Mouse (Mus musculus): ENCODE measurements around the gene Gm20388. TPM values are rescaled to one million over a fixed set of nuclear protein-coding genes. Genes with fewer than 3 reads are reported as not detected.

Gm20388 gene
- polyA plus RNA-seq, 1 experiment: not detected

GRCm38 (mm10) chr8:121729323-121729722 is 1818.7 kb downstream of the Gm20388 start, which contains the start of gene Jph3:
Gene Jph3, plus strand, starts transcription at chr8:121729623.
- 11% methylated on average over 12 of the region's 12 CpGs for WGBS
- TF ChIP-seq CTCF (IDR thresholded peaks at IDR 0.05; ENCODE audit: insufficient read depth, low read depth, low read length) (no peak), POLR2A (IDR thresholded peaks at IDR 0.05; ENCODE audit: insufficient read depth, low read depth, low read length) (no peak)
- H3K4me3 ChIP-seq (ENCODE audit: insufficient read depth, low read depth, low read length): peak within 1 kb of the TSS; percentile 97
- H3K27ac ChIP-seq (ENCODE audit: insufficient read depth, low read depth, low read length): peak within 1 kb of the TSS; percentile 93
- peaks cover 26% of the 10 kb centered on the region for H3K4me1 ChIP-seq (ENCODE audit: control insufficient read depth, insufficient read depth, low read length)

GRCm38 (mm10) chr8:121729754-121730153 is 1819.1 kb downstream of the Gm20388 start:
- Histone ChIP-seq H3K4me3 (ENCODE audit: insufficient read depth, low read depth, low read length) (peak overlapping the region; percentile 97), H3K27ac (ENCODE audit: insufficient read depth, low read depth, low read length) (no peak overlapping the region), H3K4me1 (ENCODE audit: control insufficient read depth, insufficient read depth, low read length) (peaks cover 28% of the 10 kb centered on the region)
- 12% methylated on average over 53 of the region's 54 CpGs for WGBS
- TF ChIP-seq CTCF (IDR thresholded peaks at IDR 0.05; ENCODE audit: insufficient read depth, low read depth, low read length) (no peak), POLR2A (IDR thresholded peaks at IDR 0.05; ENCODE audit: insufficient read depth, low read depth, low read length) (no peak)

DNA sequence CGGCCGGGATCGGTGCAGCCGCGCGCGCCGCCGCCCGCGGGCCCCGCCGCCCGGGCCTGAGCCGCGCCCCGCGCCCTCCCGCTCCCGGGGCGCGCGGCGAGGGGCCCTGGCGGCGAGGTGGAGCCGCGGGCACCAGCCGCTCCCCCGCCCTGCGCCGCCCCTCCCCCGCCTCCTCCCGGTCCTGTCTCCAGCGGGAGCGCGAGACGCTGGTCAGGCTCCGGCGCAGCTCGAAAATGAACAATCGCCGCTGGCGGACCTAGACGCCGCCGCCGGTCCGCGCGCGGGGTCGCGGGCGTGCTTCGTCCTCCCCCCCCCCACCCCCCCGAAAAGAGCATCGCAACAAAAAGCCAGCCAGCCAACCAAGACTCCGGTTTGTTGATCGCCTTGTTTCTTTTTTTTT is 1819.5 kb downstream of the Gm20388 start:
- 14% methylated on average over 59 of the region's 60 CpGs for WGBS
- peak overlapping the region; percentile 97 for H3K4me3 ChIP-seq (ENCODE audit: insufficient read depth, low read depth, low read length)
- H3K27ac ChIP-seq (ENCODE audit: insufficient read depth, low read depth, low read length): peak overlapping the region; percentile 93; the same call in 1 of the 2 replicates
- TF ChIP-seq CTCF (IDR thresholded peaks at IDR 0.05; ENCODE audit: insufficient read depth, low read depth, low read length): no peak
- TF ChIP-seq POLR2A (IDR thresholded peaks at IDR 0.05; ENCODE audit: insufficient read depth, low read depth, low read length): no peak
- peaks cover 28% of the 10 kb centered on the region for H3K4me1 ChIP-seq (ENCODE audit: control insufficient read depth, insufficient read depth, low read length)

DNA sequence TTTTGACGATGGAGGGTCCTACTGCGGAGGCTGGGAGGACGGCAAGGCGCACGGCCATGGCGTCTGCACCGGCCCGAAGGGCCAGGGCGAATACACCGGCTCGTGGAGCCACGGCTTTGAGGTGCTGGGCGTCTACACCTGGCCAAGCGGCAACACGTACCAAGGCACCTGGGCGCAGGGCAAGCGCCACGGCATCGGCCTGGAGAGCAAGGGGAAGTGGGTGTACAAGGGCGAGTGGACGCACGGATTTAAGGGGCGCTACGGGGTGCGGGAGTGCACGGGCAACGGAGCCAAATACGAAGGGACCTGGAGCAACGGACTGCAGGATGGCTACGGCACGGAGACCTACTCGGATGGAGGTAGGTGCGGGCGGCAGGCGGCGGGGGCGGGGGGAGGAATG is 1820.0 kb downstream of the Gm20388 start:
- TF ChIP-seq POLR2A (IDR thresholded peaks at IDR 0.05; ENCODE audit: insufficient read depth, low read depth, low read length): no peak
- no peak for TF ChIP-seq CTCF (IDR thresholded peaks at IDR 0.05; ENCODE audit: insufficient read depth, low read depth, low read length)
- WGBS: under 1% methylated on average over 37 of the region's 37 CpGs
- H3K27ac ChIP-seq (ENCODE audit: insufficient read depth, low read depth, low read length): peak overlapping the region; percentile 93
- peaks cover 31% of the 10 kb centered on the region for H3K4me1 ChIP-seq (ENCODE audit: control insufficient read depth, insufficient read depth, low read length)
- peak overlapping the region; percentile 97 for H3K4me3 ChIP-seq (ENCODE audit: insufficient read depth, low read depth, low read length)

- peak overlapping the region; percentile 97 for H3K4me3 ChIP-seq (ENCODE audit: insufficient read depth, low read depth, low read length)
- 0% methylated on average over 11 of the region's 11 CpGs for WGBS
These were observed 1820.4 kb downstream of the Gm20388 start for GRCm38 (mm10) chr8:121731060-121731459.

DNA sequence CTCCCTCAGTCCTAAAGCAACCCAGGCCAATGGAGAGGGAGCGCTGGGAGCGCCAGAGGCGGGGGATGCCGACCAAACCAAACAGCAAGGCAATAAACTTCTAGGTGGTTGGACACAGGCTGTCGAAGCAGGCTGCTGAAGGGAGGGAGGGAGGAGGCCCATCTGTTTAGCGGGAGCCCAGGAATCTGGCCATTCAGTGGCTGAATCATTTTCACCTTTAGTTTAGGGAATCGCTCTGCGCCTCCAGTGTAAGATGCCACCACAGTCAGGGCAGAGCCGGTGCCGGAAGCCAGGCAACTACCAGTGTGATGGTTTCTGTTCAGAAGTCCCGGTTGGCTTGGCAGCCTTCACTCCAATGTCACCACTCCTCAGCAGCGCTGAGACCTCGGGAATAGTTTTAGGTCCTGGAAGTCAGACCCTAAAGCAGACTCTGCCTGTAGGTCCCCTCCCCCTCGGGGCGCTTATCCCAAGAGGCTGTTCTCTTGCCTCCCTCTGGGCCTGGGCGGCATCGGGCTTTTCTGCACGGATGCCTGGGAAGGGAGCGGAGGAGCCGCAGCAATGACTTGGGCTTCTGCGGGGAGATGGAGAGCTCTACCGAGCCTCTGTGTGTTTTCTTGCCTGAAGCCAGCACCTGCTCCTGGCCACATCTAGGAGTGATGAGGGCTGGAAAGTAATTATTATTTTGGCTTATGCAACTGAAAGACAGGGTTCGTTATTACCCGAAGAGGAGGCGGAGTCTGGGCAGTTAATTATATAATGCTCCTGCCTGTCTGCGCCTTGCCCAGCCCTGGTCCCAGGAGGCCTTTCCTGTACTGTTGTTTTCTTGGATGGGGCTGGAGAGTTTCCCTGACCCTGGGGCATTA is 1821.1 kb downstream of the Gm20388 start:
- Histone ChIP-seq H3K27ac (ENCODE audit: insufficient read depth, low read depth, low read length) (peak overlapping the region; percentile 80), H3K4me1 (ENCODE audit: control insufficient read depth, insufficient read depth, low read length) (peaks cover 37% of the 10 kb centered on the region), H3K4me3 (ENCODE audit: insufficient read depth, low read depth, low read length) (peak overlapping the region; percentile 97)
- WGBS: 3% methylated on average over 26 of the region's 26 CpGs
- TF ChIP-seq CTCF (IDR thresholded peaks at IDR 0.05; ENCODE audit: insufficient read depth, low read depth, low read length): no peak
- TF ChIP-seq POLR2A (IDR thresholded peaks at IDR 0.05; ENCODE audit: insufficient read depth, low read depth, low read length): no peak

More at GRCm38 (mm10) chr8:121731060-121731459, 1820.4 kb downstream of the Gm20388 start:
- TF ChIP-seq CTCF (IDR thresholded peaks at IDR 0.05; ENCODE audit: insufficient read depth, low read depth, low read length): no peak
- TF ChIP-seq POLR2A (IDR thresholded peaks at IDR 0.05; ENCODE audit: insufficient read depth, low read depth, low read length): no peak
- peaks cover 32% of the 10 kb centered on the region for H3K4me1 ChIP-seq (ENCODE audit: control insufficient read depth, insufficient read depth, low read length)
- peak overlapping the region; percentile 80 for H3K27ac ChIP-seq (ENCODE audit: insufficient read depth, low read depth, low read length)

DNA sequence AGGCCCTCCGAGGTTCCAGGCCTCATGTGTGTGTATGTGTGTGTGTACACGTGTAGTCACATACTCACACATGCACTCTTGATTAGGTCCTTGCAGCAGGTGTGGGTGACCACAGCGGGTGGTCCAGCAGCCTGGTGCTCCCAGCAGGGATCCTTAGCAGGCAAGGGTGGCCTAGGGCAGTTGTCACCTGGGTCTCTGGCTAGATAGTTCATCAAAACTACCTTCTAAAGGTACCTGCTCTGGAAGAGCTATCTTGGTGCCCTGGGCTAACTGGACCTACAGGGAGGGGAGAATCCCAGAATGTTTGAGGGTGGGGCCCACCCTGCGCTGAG is 1821.7 kb downstream of the Gm20388 start:
- peak overlapping the region; percentile 80 for H3K27ac ChIP-seq (ENCODE audit: insufficient read depth, low read depth, low read length)
- no peak for TF ChIP-seq CTCF (IDR thresholded peaks at IDR 0.05; ENCODE audit: insufficient read depth, low read depth, low read length)
- WGBS: 31% methylated on average over 4 of the region's 4 CpGs
- peak overlapping the region; percentile 97 for H3K4me3 ChIP-seq (ENCODE audit: insufficient read depth, low read depth, low read length)
- peaks cover 38% of the 10 kb centered on the region for H3K4me1 ChIP-seq (ENCODE audit: control insufficient read depth, insufficient read depth, low read length)

DNA sequence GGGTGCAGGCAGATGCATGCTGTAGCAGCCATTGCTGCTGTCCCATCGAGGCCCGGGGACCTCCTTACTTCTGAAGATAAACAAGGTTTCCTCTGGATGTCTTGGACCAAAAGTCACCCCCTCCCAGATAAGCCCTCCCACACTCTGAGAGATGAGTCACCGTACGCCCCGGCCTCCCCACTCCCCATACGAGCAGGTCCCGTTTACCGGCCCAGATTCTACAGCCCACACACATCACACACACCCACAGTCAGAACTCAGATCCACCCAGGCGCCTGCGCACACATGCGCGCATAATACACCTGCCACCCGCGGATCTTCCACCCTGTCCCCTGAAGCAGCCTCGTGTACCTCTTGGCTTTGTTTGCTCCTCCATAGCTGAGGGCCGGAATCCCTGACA is 1823.6 kb downstream of the Gm20388 start:
- Histone ChIP-seq H3K4me3 (ENCODE audit: insufficient read depth, low read depth, low read length) (no peak overlapping the region), H3K4me1 (ENCODE audit: control insufficient read depth, insufficient read depth, low read length) (peaks cover 49% of the 10 kb centered on the region), H3K27ac (ENCODE audit: insufficient read depth, low read depth, low read length) (peak overlapping the region; percentile 29; the same call in 1 of the 2 replicates)
- TF ChIP-seq CTCF (IDR thresholded peaks at IDR 0.05; ENCODE audit: insufficient read depth, low read depth, low read length) (no peak), POLR2A (IDR thresholded peaks at IDR 0.05; ENCODE audit: insufficient read depth, low read depth, low read length) (no peak)
- WGBS: 43% methylated on average over 16 of the region's 16 CpGs

DNA sequence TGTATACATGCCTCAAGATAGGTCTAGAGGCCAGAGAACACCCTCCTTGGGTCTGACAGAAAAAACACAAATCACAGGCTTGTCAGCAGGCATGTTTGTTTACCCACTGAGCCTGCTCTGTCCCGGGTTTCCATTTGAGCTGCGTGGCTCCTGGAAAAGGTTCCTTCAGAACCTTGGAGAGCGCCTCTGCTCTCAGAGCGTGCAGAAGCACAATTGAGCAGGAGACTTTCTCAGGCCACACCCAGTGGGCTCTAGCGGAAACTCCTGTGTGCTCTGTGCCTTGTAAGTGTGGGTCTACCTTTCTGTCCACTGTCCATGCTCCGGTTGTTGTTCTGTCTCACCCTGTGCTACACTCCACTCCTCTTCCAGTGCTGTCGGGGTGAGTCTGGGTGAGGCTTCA is 1825.6 kb downstream of the Gm20388 start:
- WGBS: 31% methylated on average over 7 of the region's 7 CpGs
- Histone ChIP-seq H3K27ac (ENCODE audit: insufficient read depth, low read depth, low read length) (no peak overlapping the region), H3K4me1 (ENCODE audit: control insufficient read depth, insufficient read depth, low read length) (peaks cover 50% of the 10 kb centered on the region), H3K4me3 (ENCODE audit: insufficient read depth, low read depth, low read length) (no peak overlapping the region)
- TF ChIP-seq POLR2A (IDR thresholded peaks at IDR 0.05; ENCODE audit: insufficient read depth, low read depth, low read length) (no peak), CTCF (IDR thresholded peaks at IDR 0.05; ENCODE audit: insufficient read depth, low read depth, low read length) (no peak)

Measured in olfactory bulb, adult 2 months (tissue).